Mouse (Mus musculus): ENCODE results near the gene Mylk.

Gene Mylk

GRCm38 (mm10) chr16:34847638-34848037, 102.6 kb downstream of the Mylk start:
- no peak for DNase-seq (ENCODE audit: low spot score)

- DNase-seq (ENCODE audit: low spot score), result no peak
Observed at GRCm38 (mm10) chr16:34854066-34854465, 109.1 kb downstream of the Mylk start.

GRCm38 (mm10) chr16:34855136-34855535, 110.1 kb downstream of the Mylk start:
- DNase-seq (ENCODE audit: low spot score), result no peak

- no peak for DNase-seq (ENCODE audit: low spot score)
Observed at GRCm38 (mm10) chr16:34855751-34856150, 110.7 kb downstream of the Mylk start.

- DNase-seq (ENCODE audit: low spot score), result peak; percentile 76
Observed at GRCm38 (mm10) chr16:34857631-34858030, 112.6 kb downstream of the Mylk start.

- DNase-seq (ENCODE audit: low spot score), result no peak
Observed at GRCm38 (mm10) chr16:34860761-34861160, 115.8 kb downstream of the Mylk start.

- DNase-seq (ENCODE audit: low spot score), result peak; percentile 76
Observed at GRCm38 (mm10) chr16:34861744-34862365, 116.8 kb downstream of the Mylk start.

GRCm38 (mm10) chr16:34865373-34865772, 120.4 kb downstream of the Mylk start:
- no peak for DNase-seq (ENCODE audit: low spot score)

- DNase-seq (ENCODE audit: low spot score), result no peak
Observed at GRCm38 (mm10) chr16:34867217-34867616, 122.2 kb downstream of the Mylk start.

- DNase-seq (ENCODE audit: low spot score), result no peak
Observed at GRCm38 (mm10) chr16:34880031-34880778, 135.2 kb downstream of the Mylk start.

GRCm38 (mm10) chr16:34880815-34881214, 135.8 kb downstream of the Mylk start:
- DNase-seq (ENCODE audit: low spot score), result no peak

- no peak for DNase-seq (ENCODE audit: low spot score)
Observed at GRCm38 (mm10) chr16:34887037-34887436, 142.0 kb downstream of the Mylk start.

GRCm38 (mm10) chr16:34894016-34894415, 149.0 kb downstream of the Mylk start:
- DNase-seq (ENCODE audit: low spot score), result no peak

- no peak for DNase-seq (ENCODE audit: low spot score)
Observed at GRCm38 (mm10) chr16:34895916-34896315, 150.9 kb downstream of the Mylk start.

GRCm38 (mm10) chr16:34896996-34897395, 152.0 kb downstream of the Mylk start:
- no peak for DNase-seq (ENCODE audit: low spot score)

- no peak for DNase-seq (ENCODE audit: low spot score)
Observed at GRCm38 (mm10) chr16:34898057-34898789, 153.2 kb downstream of the Mylk start.

GRCm38 (mm10) chr16:34899071-34899808, 154.2 kb downstream of the Mylk start:
- no peak for DNase-seq (ENCODE audit: low spot score)

GRCm38 (mm10) chr16:34899997-34900396, 155.0 kb downstream of the Mylk start:
- DNase-seq (ENCODE audit: low spot score), result no peak

GRCm38 (mm10) chr16:34900471-34900870, 155.5 kb downstream of the Mylk start:
- DNase-seq (ENCODE audit: low spot score), result no peak

- no peak for DNase-seq (ENCODE audit: low spot score)
Observed at GRCm38 (mm10) chr16:34901031-34901430, 156.0 kb downstream of the Mylk start.

- DNase-seq (ENCODE audit: low spot score), result no peak
Observed at GRCm38 (mm10) chr16:34901611-34902293, 156.7 kb downstream of the Mylk start.

GRCm38 (mm10) chr16:34902294-34902680, 157.3 kb downstream of the Mylk start:
- DNase-seq (ENCODE audit: low spot score), result peak; percentile 45

Data from yolk sac, embryonic 10.5 days (tissue).